Mouse (Mus musculus) heart, embryonic 15.5 days (tissue): Measurements from ENCODE around the gene Trim56. TPM values are rescaled to one million over a fixed set of nuclear protein-coding genes. Genes with fewer than 3 reads are reported as not detected.
"Not testable (repeated sequence)": the region's sequence is repeated elsewhere in the genome, so short reads cannot be mapped to it uniquely, and the experiment has no call there.

ENCODE experiments used
- ATAC-seq: fragments of 200-750 bp; cut with Nextera tagmentation; replicated peaks from 2 replicates; pipeline ENCODE4 v1.8.0; 2017; ENCODE audit warnings: low read depth, moderate TSS enrichment; ENCODE audit not compliant: insufficient number of reproducible peaks, insufficient read depth, low FRiP score
- H3K27ac ChIP-seq: fragments of 300-500 bp; sonication (generic); 2 replicates; pipeline ENCODE4 v1.5.1; 2015; ENCODE audit warnings: mild to moderate bottlenecking, inconsistent platforms
- H3K27me3 ChIP-seq: fragments of 300-500 bp; sonication (generic); 2 replicates; pipeline ENCODE4 v1.6.1; 2015; ENCODE audit warnings: inconsistent platforms
- H3K36me3 ChIP-seq: fragments of 300-500 bp; sonication (generic); 2 replicates; pipeline ENCODE4 v1.6.1; 2015; ENCODE audit warnings: mild to moderate bottlenecking, inconsistent platforms
- H3K4me1 ChIP-seq: fragments of 300-500 bp; sonication (generic); replicated peaks from 2 replicates; pipeline ENCODE4 v1.6.1; 2015; ENCODE audit warnings: inconsistent platforms
- H3K4me2 ChIP-seq: fragments of 300-500 bp; sonication (generic); 2 replicates; pipeline ENCODE4 v1.6.1; 2015; ENCODE audit warnings: inconsistent platforms, mild to moderate bottlenecking, moderate library complexity
- H3K4me3 ChIP-seq: fragments of 300-500 bp; sonication (generic); 2 replicates; pipeline ENCODE4 v1.5.1; 2015; ENCODE audit warnings: mild to moderate bottlenecking, inconsistent platforms
- H3K9ac ChIP-seq: fragments of 300-500 bp; sonication (generic); 2 replicates; pipeline ENCODE4 v1.6.1; 2015; ENCODE audit warnings: mild to moderate bottlenecking, inconsistent platforms
- H3K9me3 ChIP-seq: fragments of 300-500 bp; sonication (generic); replicated peaks from 2 replicates; pipeline ENCODE4 v1.6.1; 2016; ENCODE audit warnings: inconsistent platforms
- WGBS: fragments of 180-500 bp; shearing (Covaris S2); methylation state at CpG from one replicate; pipeline ENCODE4 v1.1.7; 2015; ENCODE audit warnings: mixed read lengths; 5-methylcytosine and 5-hydroxymethylcytosine counted together
- polyA plus RNA-seq: library from polyadenylated mRNA; unstranded; fragments of >200 nt; fragmentation: Nextera tagmentation; extraction: Ambion mirVana; gene quantifications from 2 replicates; pipeline ENCODE4 v1.2.1, GENCODE M21; 2015

Trim56 gene
- polyA plus RNA-seq, 1 experiment from 2014 or later = 6.5 TPM

DNA sequence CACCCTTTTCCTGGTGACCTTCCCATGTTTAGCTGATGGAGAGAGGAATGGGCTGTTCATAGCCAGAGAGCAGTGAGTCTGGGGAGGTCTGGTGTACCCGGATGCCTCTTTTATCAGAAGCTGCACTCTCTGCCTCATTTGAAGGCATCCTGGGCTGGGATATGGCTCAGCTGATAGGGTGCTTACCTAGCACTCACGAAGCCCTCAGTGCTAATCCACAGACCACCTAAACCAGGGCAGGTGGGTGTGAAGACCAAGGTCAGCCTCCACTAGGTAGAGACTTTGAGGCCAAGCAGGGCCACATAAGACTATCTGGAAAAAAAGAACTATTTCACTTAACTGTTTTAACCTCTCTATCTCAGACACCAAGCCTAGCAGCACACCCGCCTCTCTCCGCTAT, 7.5 kb upstream of the Trim56 start:
- Histone ChIP-seq H3K9ac (no peak overlapping the region), H3K4me3 (no peak overlapping the region), H3K27me3 (no peaks in the 10 kb centered on the region), H3K4me1 (0 out of 2 replicates have a peak, but pooled peaks cover 4% of the 10 kb centered on the region), H3K9me3 (no peaks in the 10 kb centered on the region), H3K36me3 (no peaks in the 10 kb centered on the region), H3K27ac (no peak overlapping the region), H3K4me2 (no peak overlapping the region)
- ATAC-seq = no peak
- 64% methylated on average over 4 of the region's 4 CpGs for WGBS

DNA sequence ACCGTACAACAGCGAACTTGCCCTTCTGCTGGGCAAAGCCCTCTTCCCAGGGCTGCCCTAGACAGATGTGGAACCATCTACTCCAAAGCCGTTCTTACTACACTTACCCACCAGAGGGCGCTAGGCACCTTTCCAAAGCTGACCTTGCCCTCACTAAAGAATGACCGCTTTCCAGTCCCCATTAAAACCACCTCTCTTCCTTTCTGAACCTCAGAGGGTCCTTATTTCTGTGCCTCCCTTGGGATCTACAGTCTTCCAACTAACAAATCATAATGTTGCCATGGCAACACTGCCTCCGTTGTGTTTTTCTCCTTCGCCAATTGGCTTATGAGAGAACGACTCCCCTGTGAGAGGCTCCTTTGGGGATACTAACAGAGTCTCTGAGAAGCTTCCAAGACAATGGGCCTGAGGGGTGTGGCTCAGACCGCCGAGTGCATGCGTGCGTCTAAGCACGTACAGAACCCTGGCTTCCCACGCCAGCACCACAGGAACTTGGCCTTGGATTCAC, 6.7 kb upstream of the Trim56 start:
- Histone ChIP-seq H3K27me3 (no peaks in the 10 kb centered on the region), H3K9ac (no peak overlapping the region), H3K27ac (no peak overlapping the region), H3K9me3 (no peaks in the 10 kb centered on the region), H3K4me3 (no peak overlapping the region), H3K36me3 (no peaks in the 10 kb centered on the region), H3K4me1 (0 out of 2 replicates have a peak, but pooled peaks cover 4% of the 10 kb centered on the region), H3K4me2 (no peak overlapping the region)
- ATAC-seq = peak; percentile 69
- 11% methylated on average over 14 of the region's 14 CpGs for WGBS

- Histone ChIP-seq H3K4me2 (no peak overlapping the region), H3K9me3 (no peaks in the 10 kb centered on the region), H3K27me3 (no peaks in the 10 kb centered on the region), H3K4me3 (no peak overlapping the region), H3K4me1 (peaks cover 10% of the 10 kb centered on the region), H3K36me3 (no peaks in the 10 kb centered on the region), H3K9ac (no peak overlapping the region), H3K27ac (no peak overlapping the region)
- WGBS = 66% methylated on average over 4 of the region's 4 CpGs
- ATAC-seq = no peak
Measured at GRCm38 (mm10) chr5:137121280-137121679, 5.3 kb upstream of the Trim56 start.

GRCm38 (mm10) chr5:137118878-137119277, 2.9 kb upstream of the Trim56 start:
- no peaks in the 10 kb centered on the region for H3K9me3 ChIP-seq
- no peak overlapping the region for H3K4me2 ChIP-seq
- peaks cover 7% of the 10 kb centered on the region for H3K36me3 ChIP-seq
- ATAC-seq = no peak
- no peak overlapping the region for H3K27ac ChIP-seq
- H3K9ac ChIP-seq = no peak overlapping the region
- no peak overlapping the region for H3K4me3 ChIP-seq
- H3K27me3 ChIP-seq = no peaks in the 10 kb centered on the region
- peaks cover 20% of the 10 kb centered on the region for H3K4me1 ChIP-seq
- WGBS = 75% methylated on average over 4 of the region's 4 CpGs

- not testable (repeated sequence) for H3K9ac ChIP-seq, H3K4me2 ChIP-seq, ATAC-seq, H3K27me3 ChIP-seq, H3K9me3 ChIP-seq, H3K4me3 ChIP-seq, H3K27ac ChIP-seq
- 87% methylated on average over 3 of the region's 3 CpGs for WGBS
- H3K36me3 ChIP-seq = peaks cover 16% of the 10 kb centered on the region
- H3K4me1 ChIP-seq = peaks cover 20% of the 10 kb centered on the region
Measured at GRCm38 (mm10) chr5:137117994-137118393, 2.0 kb upstream of the Trim56 start.

DNA sequence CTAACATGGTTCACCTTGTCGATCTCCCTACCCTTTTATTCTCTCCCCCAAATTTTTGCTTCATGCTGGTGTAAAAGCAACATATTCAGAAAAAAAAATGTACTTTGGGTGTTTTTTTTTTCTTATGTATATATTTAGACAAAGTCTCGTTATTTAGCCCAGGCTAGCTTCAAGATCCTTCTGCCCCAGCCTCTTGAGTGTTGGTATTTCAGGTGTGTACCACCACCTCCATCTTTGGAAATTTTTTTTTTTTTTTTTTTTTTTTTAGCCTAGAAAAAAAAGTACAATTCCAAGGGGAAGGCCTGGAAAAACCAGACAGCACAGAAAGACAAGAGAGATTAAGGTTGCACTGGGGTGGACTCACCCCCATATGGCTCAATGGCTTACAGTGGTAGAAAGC, 978 bp upstream of the Trim56 start:
- H3K36me3 ChIP-seq = peaks cover 21% of the 10 kb centered on the region
- H3K4me1 ChIP-seq = peaks cover 17% of the 10 kb centered on the region
- no peak overlapping the region for H3K4me3 ChIP-seq
- ATAC-seq = no peak
- WGBS = 77% methylated on average over 2 of the region's 2 CpGs
- no peak overlapping the region for H3K4me2 ChIP-seq
- H3K9me3 ChIP-seq = no peaks in the 10 kb centered on the region
- H3K27me3 ChIP-seq = no peaks in the 10 kb centered on the region
- no peak overlapping the region for H3K9ac ChIP-seq
- no peak overlapping the region for H3K27ac ChIP-seq

GRCm38 (mm10) chr5:137114891-137115561, 983 bp downstream of the Trim56 start:
- Histone ChIP-seq H3K4me1 (peaks cover 17% of the 10 kb centered on the region), H3K36me3 (peaks cover 30% of the 10 kb centered on the region), H3K4me2 (peak overlapping the region; percentile 88), H3K9me3 (no peaks in the 10 kb centered on the region), H3K4me3 (peak overlapping the region; percentile 69), H3K27ac (peak overlapping the region; percentile 77; the same call in 1 of the 2 replicates), H3K27me3 (no peaks in the 10 kb centered on the region), H3K9ac (peak overlapping the region; percentile 74; the same call in 1 of the 2 replicates)
- no peak for ATAC-seq
- 74% methylated on average over 9 of the region's 9 CpGs for WGBS

DNA sequence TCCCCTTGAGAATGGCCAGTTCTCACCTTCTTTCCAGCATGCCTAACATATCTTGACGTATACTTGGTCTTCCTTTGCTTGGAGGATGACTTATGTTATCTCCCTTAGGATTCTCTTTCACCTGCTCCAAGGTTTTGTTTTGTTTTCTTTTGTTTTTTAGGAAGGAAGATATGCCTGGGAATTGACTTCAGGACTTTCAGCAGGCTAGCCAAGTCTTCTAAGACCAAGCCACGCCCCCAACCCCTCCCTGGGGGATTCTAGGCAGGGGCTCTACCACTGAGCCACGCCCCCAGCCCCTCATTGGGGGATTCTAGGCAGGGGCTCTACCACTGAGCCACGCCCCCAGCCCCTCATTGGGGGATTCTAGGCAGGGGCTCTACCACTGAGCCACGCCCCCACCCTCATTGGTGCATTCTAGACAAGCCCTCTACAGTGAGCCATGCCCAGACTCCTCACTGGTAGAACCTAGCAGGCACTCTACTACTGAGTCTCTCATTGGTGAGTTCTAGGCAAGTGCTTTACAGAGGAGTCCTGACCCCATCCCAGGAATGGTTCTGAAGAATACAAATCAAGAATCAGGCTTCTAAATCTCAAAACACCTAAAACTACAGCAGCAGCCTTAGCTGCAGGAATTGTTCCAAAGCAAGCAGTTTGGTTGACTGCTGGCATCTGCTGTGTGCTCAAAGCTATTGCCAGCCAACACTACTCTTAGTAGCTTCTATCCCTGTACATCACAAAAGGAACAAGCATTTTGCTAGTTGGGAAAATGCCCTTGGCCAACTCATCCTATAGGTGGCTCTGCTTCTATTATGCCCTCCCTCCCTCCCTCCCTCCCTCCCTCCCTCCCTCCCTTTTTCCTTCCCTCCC, 4.2 kb downstream of the Trim56 start:
- Histone ChIP-seq H3K4me2 (no peak overlapping the region), H3K27me3 (no peaks in the 10 kb centered on the region), H3K4me1 (peaks cover 17% of the 10 kb centered on the region), H3K36me3 (peaks cover 30% of the 10 kb centered on the region), H3K4me3 (no peak overlapping the region), H3K9me3 (no peaks in the 10 kb centered on the region), H3K9ac (no peak overlapping the region), H3K27ac (no peak overlapping the region)
- ATAC-seq = no peak
- WGBS = 84% methylated on average over 5 of the region's 5 CpGs

- Histone ChIP-seq H3K4me2 (no peak overlapping the region), H3K4me3 (no peak overlapping the region), H3K9ac (no peak overlapping the region), H3K27me3 (no peaks in the 10 kb centered on the region), H3K27ac (no peak overlapping the region), H3K4me1 (peaks cover 15% of the 10 kb centered on the region), H3K36me3 (peaks cover 30% of the 10 kb centered on the region), H3K9me3 (no peaks in the 10 kb centered on the region)
- ATAC-seq = no peak
- WGBS = 86% methylated on average over 12 of the region's 12 CpGs
Measured at GRCm38 (mm10) chr5:137110863-137111262, 5.1 kb downstream of the Trim56 start.

DNA sequence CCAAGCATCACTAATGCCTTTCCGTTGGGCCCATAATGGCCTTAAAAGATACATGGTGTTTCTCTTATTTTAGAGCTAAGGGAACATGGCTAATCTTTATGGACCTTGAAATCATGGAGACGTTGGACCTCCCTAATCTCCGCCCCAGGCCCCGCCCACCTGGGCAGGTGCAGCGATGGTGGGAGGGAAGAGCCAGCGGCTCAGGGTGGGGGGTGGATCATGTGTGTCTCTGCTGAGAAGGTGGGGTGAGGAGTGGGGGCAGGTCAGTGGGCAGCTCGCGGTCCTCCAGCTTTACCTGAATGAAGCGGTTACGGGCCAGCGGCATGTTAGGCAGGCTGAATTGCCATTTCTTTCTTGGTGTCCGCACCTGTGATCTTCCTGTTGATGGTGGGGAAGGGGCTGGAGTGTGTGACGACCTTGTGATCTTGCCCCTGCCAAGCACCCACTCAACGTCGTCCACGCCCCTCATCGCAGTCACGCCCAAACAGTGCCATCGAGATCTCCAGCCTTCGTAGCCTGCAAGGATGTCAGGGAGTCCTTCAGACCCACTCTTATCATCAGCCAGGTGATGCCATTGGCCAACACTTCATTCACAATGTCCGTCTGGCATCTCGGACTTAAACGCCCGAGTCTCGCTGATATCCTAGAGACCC, 5.9 kb downstream of the Trim56 start:
- no peak for ATAC-seq

DNA sequence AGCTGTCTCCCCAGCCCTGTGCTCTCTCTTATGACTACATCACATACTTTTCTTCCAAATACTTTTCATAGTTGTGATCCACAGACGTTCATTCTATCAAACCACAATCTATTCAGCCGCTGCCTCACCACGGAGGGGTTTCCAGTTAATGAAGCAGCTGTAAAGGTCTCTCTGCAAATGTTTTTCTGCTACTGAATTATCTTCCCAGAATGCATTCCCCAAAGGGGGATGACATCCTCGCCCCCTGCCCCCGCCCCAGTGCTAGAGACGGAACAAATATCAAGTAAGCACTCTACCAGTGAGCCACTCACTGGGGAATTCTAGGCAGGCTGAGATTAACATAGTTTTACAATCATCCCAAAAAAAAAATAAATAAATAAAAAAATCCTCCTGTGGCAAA, 7.9 kb downstream of the Trim56 start:
- no peak for ATAC-seq
- 48% methylated on average over 6 of the region's 6 CpGs for WGBS
- Histone ChIP-seq H3K36me3 (peaks cover 16% of the 10 kb centered on the region), H3K4me2 (no peak overlapping the region), H3K4me1 (peaks cover 9% of the 10 kb centered on the region), H3K27me3 (no peaks in the 10 kb centered on the region), H3K4me3 (no peak overlapping the region), H3K9me3 (no peaks in the 10 kb centered on the region), H3K9ac (no peak overlapping the region), H3K27ac (no peak overlapping the region)

More for the DNA sequence above, 5.9 kb downstream of the Trim56 start:
- Histone ChIP-seq H3K4me2 (no peak overlapping the region), H3K27me3 (no peaks in the 10 kb centered on the region), H3K9ac (no peak overlapping the region), H3K36me3 (peaks cover 30% of the 10 kb centered on the region), H3K4me3 (no peak overlapping the region), H3K9me3 (no peaks in the 10 kb centered on the region), H3K27ac (no peak overlapping the region), H3K4me1 (peaks cover 9% of the 10 kb centered on the region)
- 54% methylated on average over 25 of the region's 25 CpGs for WGBS
